Mouse (Mus musculus) granulocyte monocyte progenitor cell, adult 5-6 weeks (primary cell): ENCODE results near the gene Prmt9. TPM values are rescaled to one million over a fixed set of nuclear protein-coding genes. Genes with fewer than 3 reads are reported as not detected.

ENCODE experiments used
- ATAC-seq: replicated peaks from 2 replicates; pipeline ENCODE4 v1.8.0; 2016; ENCODE audit warnings: mild to moderate bottlenecking, moderate TSS enrichment, inconsistent platforms; ENCODE audit not compliant: poor library complexity, severe bottlenecking
- total RNA-seq, 2 experiments: library from RNA; stranded (forward) in 1 of 2; stranded (reverse) in 1 of 2; fragments of 200-712, 200-1000 nt in 1 of 2; fragments of >200 nt in 1 of 2; fragmentation: Nextera tagmentation in 1 of 2; gene quantifications; 2 replicates each; pipeline ENCODE4 v1.2.3; 2014 to 2017

Prmt9 gene
- total RNA-seq, 2 experiments from 2014 or later, result 22.3 to 23.1 TPM

DNA sequence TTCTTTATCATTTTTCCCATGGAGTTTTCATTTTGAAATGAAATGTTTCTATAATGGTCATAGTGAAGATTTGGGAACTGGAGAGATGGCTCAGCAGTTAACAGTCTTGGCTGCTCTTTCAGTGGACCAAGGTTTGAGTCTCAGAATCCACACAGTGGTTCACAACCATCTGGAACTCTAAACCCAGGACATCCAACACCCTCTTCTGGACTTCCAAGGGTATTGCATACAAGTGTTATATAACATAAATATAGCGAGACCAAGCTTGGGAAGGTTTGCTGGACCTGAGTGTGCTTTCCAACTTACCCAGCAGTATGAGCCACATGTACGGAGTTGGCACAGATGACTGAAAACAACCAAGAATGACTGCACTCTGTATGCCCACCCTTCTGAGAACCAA, 24.3 kb upstream of the Prmt9 start:
- peak; percentile 70 for ATAC-seq

DNA sequence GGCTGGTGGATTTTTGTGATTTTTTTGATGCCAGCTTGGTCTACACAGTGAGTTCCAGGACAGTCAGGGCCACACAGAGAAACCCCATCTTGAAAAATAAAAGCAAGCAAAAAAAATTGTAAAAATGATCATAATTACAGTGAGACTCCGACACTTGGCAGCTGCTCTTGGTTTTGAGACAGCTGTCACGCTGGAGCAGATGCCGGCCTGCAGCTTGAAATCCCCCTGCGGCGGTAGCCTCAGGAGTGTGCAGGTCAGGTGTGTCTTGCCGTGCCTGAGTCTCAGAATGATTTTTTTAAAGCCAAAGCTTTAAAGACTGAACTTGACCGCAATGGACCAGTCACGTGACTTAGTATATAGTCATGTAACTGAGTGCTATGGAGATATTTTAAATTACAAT, 23.1 kb upstream of the Prmt9 start:
- ATAC-seq, result no peak

- peak; percentile 62 for ATAC-seq
Measured at GRCm38 (mm10) chr8:77534358-77534992, 14.7 kb upstream of the Prmt9 start.

- peak; percentile 77 for ATAC-seq
Measured at GRCm38 (mm10) chr8:77535026-77535595, 14.1 kb upstream of the Prmt9 start.

- ATAC-seq, result no peak
Measured at GRCm38 (mm10) chr8:77536821-77537220, 12.4 kb upstream of the Prmt9 start.

DNA sequence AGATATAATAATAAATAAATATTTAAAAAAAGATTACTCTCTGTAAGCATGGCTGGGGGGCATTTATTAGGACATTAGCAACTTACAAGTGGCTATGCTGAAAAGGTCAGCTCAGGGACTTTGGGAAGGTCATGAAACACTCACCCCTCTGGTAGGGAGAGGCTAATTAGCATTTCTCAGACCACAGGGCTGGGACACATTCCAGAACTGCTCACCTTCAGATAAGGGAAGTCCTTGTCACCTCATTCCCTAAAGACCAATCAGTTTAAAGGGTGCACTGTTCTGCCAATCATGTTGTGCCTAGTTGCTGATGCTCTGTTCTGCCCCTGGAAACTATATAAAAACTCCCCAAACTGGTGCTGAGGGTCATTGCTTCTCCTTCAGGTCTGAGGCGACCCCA, 10.9 kb upstream of the Prmt9 start:
- ATAC-seq, result no peak

DNA sequence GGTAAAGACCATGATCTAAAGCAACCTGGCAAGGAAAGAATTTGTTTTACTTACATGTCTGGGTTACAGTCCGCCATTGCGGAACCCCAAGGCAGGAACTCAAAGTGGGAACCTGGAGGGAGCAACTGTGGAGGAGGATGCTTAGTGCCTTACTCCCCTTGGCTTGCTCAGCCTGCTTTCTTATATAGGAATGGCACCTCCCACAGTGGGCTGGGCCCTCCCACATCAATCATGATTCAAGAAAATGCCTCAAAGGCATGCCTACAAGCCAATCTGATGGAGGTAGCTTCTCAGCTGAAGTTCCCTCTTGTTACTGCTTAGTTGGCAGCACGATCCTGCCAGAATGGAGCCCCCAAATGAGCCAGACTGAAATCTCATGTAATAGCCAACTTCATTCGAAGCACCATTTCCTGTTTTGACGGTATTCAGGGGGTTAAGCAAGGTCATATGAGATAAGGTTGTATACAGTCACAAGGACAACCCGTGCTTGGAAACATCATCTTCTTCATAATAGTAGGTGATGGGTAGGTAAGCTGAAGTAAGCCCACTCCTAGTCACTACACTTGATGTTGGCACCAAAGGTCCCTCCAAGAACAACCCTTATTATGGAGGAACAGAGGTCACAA, 5.9 kb upstream of the Prmt9 start:
- 0 out of 2 replicates have a peak, but pooled peaks have one; percentile 14 for ATAC-seq

DNA sequence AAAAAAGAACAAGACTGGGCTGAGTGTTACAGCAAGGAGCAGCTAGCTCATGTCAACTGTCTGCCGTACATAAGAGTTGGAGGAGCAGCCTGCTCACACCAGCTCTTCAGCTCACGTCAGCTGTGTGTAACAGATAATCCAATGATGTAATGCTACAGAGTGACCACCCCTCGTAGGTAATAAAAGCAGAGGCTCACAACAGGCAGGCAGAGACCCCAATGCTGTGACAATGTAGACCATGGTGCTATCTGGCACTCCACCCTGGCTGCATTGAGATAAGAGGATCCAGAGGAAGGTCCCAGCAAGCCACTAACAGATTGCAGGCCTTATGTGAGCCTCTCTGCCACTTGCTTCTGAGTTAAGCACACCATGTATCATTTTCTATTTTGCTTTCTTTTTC, 4.8 kb upstream of the Prmt9 start:
- ATAC-seq, result no peak

- no peak for ATAC-seq
Measured at GRCm38 (mm10) chr8:77545616-77546015, 3.6 kb upstream of the Prmt9 start.

DNA sequence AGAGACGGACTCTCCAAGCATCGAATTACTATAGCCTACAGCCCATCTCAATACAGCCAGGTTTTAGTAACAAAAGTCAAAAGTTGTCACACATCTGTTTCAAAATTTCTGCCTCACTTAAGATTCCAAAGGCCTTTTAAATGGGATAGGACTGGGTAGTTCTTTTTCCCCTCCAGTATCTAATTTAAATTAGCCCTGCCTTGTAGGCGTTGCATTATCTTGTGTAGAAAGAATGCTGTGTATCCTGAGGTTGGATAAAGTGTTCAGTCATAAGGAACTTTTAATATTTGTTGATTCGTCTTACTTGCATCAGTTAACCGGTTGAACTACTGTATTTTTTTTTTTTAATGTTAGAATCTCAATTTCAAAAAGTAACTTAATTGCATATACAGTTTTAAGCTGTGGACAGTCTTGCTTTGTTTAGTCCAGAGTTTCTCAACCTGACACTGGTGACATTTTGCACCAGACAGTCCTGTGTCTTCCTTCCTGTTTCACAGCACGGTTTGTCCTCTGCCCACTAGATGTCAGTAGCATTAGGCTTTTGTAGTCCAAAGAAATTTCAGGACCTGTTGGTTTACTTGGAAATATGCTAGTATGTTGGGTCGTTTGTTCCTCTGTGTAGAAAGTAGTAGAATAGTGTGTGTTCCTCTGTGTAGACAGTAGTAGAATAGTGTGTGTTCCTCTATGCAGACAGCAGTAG, 834 bp downstream of the Prmt9 start:
- peak; percentile 84 for ATAC-seq

DNA sequence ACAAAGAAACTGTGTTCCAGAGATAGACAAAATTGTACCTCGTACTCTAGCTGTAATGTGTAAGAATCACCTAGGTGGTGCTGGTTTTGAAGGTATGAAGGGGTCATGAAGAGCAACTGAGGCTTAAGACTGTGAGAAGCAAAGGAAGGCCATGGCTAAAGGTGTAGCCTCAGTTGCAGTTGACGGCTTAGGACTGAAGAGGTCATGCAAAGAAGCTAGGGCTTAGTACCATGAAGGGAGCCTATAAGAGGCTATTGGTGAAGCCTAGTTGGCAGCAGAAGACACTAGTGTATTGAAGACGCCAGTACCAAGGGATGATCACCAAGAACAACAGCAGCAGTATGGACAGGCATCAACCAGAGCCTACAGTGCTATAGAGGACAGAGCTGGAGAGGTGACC, 3.3 kb downstream of the Prmt9 start:
- ATAC-seq, result no peak

- no peak for ATAC-seq
Measured at GRCm38 (mm10) chr8:77561441-77561840, 12.2 kb downstream of the Prmt9 start.

- peak; percentile 50; the same call in 1 of the 2 replicates for ATAC-seq
Measured at GRCm38 (mm10) chr8:77574229-77574628, 25.0 kb downstream of the Prmt9 start.

DNA sequence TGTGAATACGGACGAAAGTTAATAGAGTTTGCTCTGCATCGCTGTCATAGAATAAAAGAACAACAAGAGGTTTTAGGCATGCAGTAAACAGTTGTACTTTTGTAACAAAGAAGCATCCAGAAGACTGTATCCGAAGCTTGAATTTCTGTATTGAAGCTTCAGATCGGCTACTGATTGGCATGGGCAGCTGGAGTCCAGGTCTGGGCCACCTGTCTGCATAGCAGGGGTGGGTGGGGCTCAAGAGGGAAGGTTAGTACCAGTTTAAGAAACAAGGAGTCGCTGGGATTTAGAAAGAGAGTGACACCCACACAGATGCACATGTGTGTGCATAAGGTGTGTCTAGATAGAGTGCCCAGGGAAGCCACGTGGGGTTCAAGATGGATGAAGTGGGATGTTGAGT, 28.5 kb downstream of the Prmt9 start:
- no peak for ATAC-seq

DNA sequence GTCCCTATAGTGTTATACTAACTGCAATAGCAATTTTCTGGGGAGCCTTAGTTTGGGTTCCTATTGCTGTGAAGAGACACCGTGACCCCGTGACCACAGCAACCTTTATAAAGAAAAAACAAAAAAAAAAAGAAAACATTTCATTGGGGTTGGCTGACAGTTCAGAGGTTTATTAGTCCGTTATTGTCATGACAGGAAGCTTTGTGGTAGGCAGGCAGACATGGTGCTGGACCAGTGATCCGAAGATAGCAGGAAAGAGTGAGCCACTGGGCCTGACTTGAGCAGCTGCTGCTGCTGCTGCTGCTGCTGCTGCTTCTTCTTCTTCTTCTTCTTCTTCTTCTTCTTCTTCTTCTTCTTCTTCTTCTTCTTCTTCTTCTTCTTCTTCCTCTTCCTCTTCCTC, 35.0 kb downstream of the Prmt9 start:
- no peak for ATAC-seq

GRCm38 (mm10) chr8:77609621-77610020, 60.4 kb downstream of the Prmt9 start:
- ATAC-seq, result no peak

- peak; percentile 99 for ATAC-seq
Measured at GRCm38 (mm10) chr8:77610374-77610969, 61.3 kb downstream of the Prmt9 start, which contains the start of gene Tmem184c. Gene Tmem184c, minus strand, starts transcription at chr8:77610698.

DNA sequence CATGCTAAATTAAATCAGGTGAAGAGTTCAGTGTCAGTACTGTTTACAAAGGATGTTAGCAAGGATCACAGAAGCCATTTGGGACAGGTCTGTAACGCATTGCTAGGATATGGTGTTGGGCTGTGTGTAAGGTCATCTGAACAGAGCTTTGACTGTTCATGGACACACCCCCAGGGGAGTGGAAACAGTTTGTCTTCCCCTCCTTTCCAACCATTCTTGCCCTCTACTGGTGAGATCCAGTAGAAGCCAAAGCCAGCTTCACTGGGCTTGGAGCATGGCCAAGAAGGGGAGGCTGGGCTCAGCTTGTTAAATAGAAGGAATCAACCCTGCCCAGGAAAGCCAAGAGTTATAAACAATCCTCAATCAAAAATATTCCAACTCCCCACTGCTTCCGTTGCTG, 68.7 kb downstream of the Prmt9 start:
- peak; percentile 82 for ATAC-seq

GRCm38 (mm10) chr8:77623677-77624209, 74.5 kb downstream of the Prmt9 start:
- ATAC-seq, result peak; percentile 44; the same call in 1 of the 2 replicates

DNA sequence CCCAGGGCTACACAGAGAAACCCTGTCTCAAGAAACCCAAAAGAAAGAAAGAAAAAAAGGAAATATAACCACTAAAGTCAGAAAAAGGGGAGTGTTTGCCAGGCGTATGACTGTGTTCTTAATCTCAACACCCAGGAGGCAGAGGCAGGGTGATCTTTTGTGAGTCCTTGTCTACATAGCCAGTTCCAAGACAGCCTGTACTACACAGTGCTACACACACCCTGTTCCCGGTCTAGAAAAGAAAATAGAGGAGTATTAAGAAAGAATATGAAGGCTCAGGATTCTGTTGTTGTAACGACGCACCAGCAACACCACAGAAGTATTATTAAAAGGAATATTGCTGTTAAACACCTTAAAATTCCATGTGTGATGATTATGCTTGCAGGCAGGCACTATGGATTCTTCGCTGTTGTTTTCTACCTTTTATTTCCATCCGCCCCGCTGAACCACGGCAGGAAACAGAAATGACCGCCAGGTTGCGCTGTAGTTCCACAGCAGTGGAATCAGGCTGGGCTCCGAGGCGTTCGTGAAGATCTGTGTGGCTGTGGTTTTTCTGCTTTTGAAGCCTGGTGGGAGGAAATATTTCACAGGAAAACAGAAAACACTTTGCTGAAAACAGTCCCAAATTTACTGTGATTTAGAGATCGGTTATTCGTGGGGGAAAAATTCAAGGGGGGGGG, 80.8 kb downstream of the Prmt9 start:
- ATAC-seq, result peak; percentile 98
